Mouse (Mus musculus) left cerebral cortex, postnatal 10 days (tissue): Measurements from ENCODE around the gene Fbxo36. TPM values are rescaled to one million over a fixed set of nuclear protein-coding genes. Genes with fewer than 3 reads are reported as not detected.

ENCODE experiments used
- DNase-seq, 2 experiments: peaks; one replicate each; pipeline ENCODE4 v3.0.0; 2021 to 2022; ENCODE audit warnings: low spot score in 2 of 2, mixed read lengths in 1 of 2; ENCODE audit errors: extremely low spot score in 1 of 2
- intact Hi-C: fragments of 180-260 bp; cut with DNase I; formaldehyde crosslinking; loops from one replicate; pipeline ENCODE4 v1.15.1; 2025
- total RNA-seq, 2 experiments: library from RNA; stranded (reverse); gene quantifications; 2 replicates each; pipeline ENCODE4 v1.2.3; 2021

The Fbxo36 gene
- total RNA-seq, 2 experiments from 2014 or later, result 1.7 to 1.8 TPM

DNA sequence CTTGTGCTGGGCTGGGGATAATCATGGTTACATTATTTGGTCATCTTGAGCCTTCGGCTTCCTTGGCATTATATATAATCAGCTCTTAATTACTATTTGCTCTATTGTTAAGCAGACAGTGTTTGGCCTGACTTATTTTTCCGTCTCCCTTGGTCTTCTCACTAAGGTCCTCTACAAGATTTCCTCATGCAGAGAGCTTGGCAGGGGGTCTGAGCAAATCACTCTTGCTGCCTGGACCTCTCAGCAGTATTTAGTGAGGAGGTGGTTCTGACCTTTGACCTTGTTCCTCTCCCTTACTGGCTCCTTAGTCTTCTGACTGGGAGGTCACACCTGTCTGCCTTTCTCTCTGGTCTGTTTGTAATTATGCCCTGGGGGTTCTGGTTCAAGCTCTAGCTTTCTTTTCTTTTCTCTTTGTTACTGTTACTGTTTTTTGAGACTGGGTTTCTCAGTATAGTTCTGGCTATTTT lies 42.5 kb downstream of the Fbxo36 start:
- intact Hi-C loops, result no loop called here
- DNase-seq, result no peak

DNA sequence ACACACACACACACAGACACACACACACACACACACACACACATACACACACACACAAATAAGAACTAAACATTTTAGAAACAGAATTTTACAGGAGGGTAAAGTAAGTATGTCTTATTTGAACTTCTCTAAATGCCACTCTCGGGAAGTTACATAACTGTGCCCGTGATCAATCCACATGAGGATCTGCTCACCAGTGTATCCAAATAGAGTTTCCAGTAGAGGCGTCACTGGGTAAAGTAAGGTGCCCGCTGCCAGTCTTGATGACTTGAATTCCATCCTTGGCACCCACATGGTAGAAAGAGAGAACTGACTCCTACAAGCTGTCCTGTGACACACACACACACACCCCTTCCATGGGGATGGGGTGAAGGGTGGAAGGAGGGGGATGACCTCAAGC lies 43.3 kb downstream of the Fbxo36 start:
- DNase-seq, result no peak
- intact Hi-C loops, result no loop called here

- intact Hi-C loops, result no loop called here
- no peak for DNase-seq
These were observed 44.2 kb downstream of the Fbxo36 start for GRCm38 (mm10) chr1:84883889-84884288.

- intact Hi-C loops, result no loop called here
- no peak for DNase-seq
These were observed 45.5 kb downstream of the Fbxo36 start for GRCm38 (mm10) chr1:84885174-84885573.

DNA sequence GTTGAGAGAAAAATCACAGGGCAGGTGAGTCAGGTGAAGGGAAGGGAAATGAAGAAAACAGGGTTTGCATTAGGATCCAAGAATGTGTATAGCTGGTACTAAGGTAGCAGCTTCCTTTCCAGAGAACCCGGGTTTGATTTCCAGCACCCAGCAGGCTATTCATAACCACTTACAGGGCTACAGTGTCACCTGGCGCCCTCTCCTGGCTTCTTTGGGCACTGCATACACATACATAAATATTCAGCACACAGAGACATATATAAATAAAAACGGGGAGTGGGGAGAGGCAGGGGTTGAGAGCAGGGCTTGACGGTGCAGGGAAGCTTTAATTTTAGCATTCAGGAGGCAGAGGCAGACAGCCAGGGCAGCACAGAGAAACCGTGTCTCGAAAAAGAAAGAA lies 46.3 kb downstream of the Fbxo36 start:
- no peak for DNase-seq
- intact Hi-C loops, result no loop called here

DNA sequence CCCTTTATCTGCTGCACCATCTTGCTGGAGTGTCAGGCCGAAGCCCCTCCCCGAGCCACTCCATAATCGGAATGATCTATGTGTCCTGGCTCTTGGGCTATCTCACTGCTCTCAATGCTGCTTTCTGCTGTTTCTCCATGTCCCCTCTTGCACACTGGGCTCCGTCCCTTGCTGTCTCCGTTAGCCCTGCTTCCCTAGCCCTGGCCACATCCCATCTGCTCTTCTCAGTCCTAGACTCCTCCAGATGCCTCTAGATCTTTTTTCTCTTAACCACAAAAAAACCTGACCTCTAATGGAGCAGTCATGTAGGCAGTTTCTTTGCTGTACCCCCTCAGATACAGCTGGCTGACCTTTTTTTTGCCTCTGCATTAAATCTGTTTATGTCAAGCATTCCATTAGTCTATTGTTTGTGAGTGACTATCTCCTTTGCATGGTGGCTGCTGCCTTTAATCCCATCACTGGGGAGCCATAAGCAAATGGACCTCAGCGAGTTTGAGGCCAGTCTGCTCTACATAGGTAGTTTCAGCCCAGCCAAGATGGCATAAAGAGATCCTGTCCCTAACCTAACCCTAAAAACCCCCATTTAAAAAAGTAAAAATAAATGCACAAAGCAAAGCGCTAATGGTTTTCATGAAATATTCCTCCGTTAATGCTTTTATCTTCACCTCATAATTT lies 49.8 kb downstream of the Fbxo36 start:
- no peak for DNase-seq
- intact Hi-C loops, result no loop called here

GRCm38 (mm10) chr1:84890005-84890393 lies 50.4 kb downstream of the Fbxo36 start:
- intact Hi-C loops, result no loop called here
- no peak for DNase-seq

- intact Hi-C loops, result no loop called here
These were observed 50.9 kb downstream of the Fbxo36 start for GRCm38 (mm10) chr1:84890503-84890902.

GRCm38 (mm10) chr1:84891746-84892145 lies 52.1 kb downstream of the Fbxo36 start:
- DNase-seq, result no peak
- intact Hi-C loops, result no loop called here

More at GRCm38 (mm10) chr1:84890503-84890902, 50.9 kb downstream of the Fbxo36 start:
- no peak for DNase-seq

GRCm38 (mm10) chr1:84897364-84897763 lies 57.7 kb downstream of the Fbxo36 start:
- intact Hi-C loops, result no loop called here
- DNase-seq, result no peak

- intact Hi-C loops, result no loop called here
- DNase-seq, result no peak
These were observed 59.5 kb downstream of the Fbxo36 start for GRCm38 (mm10) chr1:84899156-84899555.

- intact Hi-C loops, result no loop called here
- no peak for DNase-seq
These were observed 64.8 kb downstream of the Fbxo36 start for GRCm38 (mm10) chr1:84904467-84904866.

GRCm38 (mm10) chr1:84910177-84910804 lies 70.7 kb downstream of the Fbxo36 start:
- no peak for DNase-seq
- intact Hi-C loops, result no loop called here

DNA sequence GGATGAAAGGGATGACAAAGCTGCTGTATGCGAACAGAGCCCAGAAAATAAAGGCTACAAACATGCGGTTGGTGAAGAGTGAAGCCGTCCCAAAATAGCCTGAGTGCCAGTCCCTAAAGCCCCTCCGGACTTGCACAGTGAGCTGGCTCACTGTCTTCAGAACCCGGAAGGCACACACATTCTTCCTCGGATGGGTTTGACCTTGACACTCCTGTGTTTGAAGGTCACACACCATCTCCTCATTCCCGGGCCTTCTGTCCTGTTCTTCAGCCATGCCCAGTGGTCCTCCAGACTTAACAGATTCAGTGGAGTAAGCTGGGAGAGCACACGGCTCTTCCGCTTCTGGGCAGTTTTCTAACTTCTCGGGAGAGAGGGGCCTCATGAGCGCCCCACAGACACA lies 72.9 kb downstream of the Fbxo36 start:
- DNase-seq, result no peak
- intact Hi-C loops, result no loop called here

GRCm38 (mm10) chr1:84915010-84915409 lies 75.4 kb downstream of the Fbxo36 start:
- intact Hi-C loops, result no loop called here
- no peak for DNase-seq

- DNase-seq, result no peak
- intact Hi-C loops, result no loop called here
These were observed 79.2 kb downstream of the Fbxo36 start for GRCm38 (mm10) chr1:84918865-84919264.

GRCm38 (mm10) chr1:84923432-84923831 lies 83.8 kb downstream of the Fbxo36 start:
- intact Hi-C loops, result loop anchor here (5.0 kb wide), 1 partner anchor 191 kb away; no protein-coding TSS in a partner anchor
- DNase-seq, result no peak

- intact Hi-C loops, result loop anchor here (5.0 kb wide), 1 partner anchor 192 kb away; no protein-coding TSS in a partner anchor
- no peak for DNase-seq
These were observed 84.5 kb downstream of the Fbxo36 start for GRCm38 (mm10) chr1:84924134-84924533.

DNA sequence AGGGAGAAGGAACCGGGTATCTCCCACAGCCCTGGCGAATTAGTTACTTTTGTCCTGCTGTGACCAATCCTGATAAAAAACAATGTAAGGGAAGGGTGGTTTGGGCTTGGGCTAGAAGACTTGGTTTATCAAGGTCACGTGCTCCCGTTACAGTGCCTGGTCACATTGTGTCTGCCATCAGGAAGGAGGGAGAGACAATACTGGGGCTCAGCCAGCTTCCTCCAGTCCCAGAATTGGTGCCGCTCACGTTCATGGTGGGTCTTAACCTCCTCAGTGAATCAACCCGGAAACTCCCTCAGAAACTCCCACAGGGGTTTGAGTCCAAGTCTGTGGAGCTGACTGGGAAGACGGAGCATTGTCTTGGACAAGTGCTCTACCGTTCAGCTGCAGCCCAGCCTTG lies 86.0 kb downstream of the Fbxo36 start:
- intact Hi-C loops, result no loop called here
- DNase-seq, result no peak

DNA sequence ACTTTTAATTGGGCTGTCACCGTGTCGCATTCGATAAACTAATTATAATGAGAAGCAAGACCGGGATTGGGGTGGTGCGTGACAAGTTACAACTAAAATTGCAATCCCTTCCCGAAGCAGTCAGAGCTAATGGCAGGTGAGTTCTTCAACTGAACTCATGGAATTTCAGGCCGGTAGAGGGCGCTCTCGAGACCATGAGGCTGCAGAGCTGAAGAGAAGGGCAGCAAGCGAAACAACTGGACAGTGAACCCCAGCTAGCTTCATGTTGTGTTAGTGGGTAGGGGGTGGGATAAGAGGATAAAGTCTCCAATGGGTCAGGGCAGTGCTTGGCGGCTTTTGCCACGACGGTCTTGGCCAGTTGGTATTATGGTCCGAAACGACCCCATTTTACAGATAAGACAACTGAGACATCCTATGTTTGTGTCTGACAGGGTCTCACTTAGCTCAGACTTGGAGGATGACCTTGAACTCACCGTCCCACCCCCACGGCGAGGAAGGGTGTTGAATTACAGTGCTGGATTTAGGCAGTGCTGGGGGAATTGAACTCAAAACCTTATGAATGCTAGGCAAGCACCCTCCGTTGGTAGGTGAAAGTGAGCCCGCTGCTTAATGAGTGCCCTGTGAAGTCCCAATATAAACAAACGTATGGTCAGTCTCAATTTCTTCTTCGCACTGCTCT lies 94.0 kb downstream of the Fbxo36 start:
- intact Hi-C loops, result no loop called here
- peak; percentile 72 to 86 for DNase-seq
